Mouse (Mus musculus): ENCODE measurements at regions not wholly inside any gene's neighbourhood (a gene's known extent, or its start where the extent isn't known, plus 50 kb on each side); places are given as distances from the start of the nearest gene placed in this dataset.
A peak's percentile ranks its signal among the peaks of the same experiment; 100 is the strongest.

GRCm38 (mm10) chr4:9024216-9024925 is 785.5 kb upstream of the Car8 start:
- no peak for TF ChIP-seq CTCF (IDR thresholded peaks at IDR 0.05; ENCODE audit: low read depth)
- Histone ChIP-seq H3K9ac (no peak overlapping the region), H3K4me1 (ENCODE audit: insufficient read depth) (no peaks in the 10 kb centered on the region), H3K27me3 (ENCODE audit: insufficient read depth, low read length) (no peaks in the 10 kb centered on the region), H3K27ac (ENCODE audit: low read depth) (no peak overlapping the region), H3K4me3 (ENCODE audit: low read depth, low read length) (no peak overlapping the region), H3K9me3 (ENCODE audit: low read depth, low read length) (no peaks in the 10 kb centered on the region), H3K36me3 (ENCODE audit: insufficient read depth) (no peaks in the 10 kb centered on the region), H3K4me2 (no peak overlapping the region)
- ATAC-seq (ENCODE audit: insufficient read depth) (no peak), DNase-seq (peak; percentile 60)
- 73% methylated on average over 6 of the region's 6 CpGs for WGBS

- H3K9me3 ChIP-seq (ENCODE audit: low read depth, low read length) = no peaks in the 10 kb centered on the region
- TF ChIP-seq CTCF (IDR thresholded peaks at IDR 0.05; ENCODE audit: low read depth) = no peak
- no peak overlapping the region for H3K27ac ChIP-seq (ENCODE audit: low read depth)
- no peak overlapping the region for H3K4me2 ChIP-seq
- no peak overlapping the region for H3K9ac ChIP-seq
- H3K36me3 ChIP-seq (ENCODE audit: insufficient read depth) = no peaks in the 10 kb centered on the region
- ATAC-seq (ENCODE audit: insufficient read depth) (no peak), DNase-seq (no peak)
- H3K4me3 ChIP-seq (ENCODE audit: low read depth, low read length) = no peak overlapping the region
- peaks cover 9% of the 10 kb centered on the region; the same call in 1 of the 2 replicates for H3K4me1 ChIP-seq (ENCODE audit: insufficient read depth)
- 80% methylated on average over 22 of the region's 22 CpGs for WGBS
- no peaks in the 10 kb centered on the region for H3K27me3 ChIP-seq (ENCODE audit: insufficient read depth, low read length)
These were observed 780.6 kb upstream of the Car8 start for GRCm38 (mm10) chr4:9019241-9020110.

DNA sequence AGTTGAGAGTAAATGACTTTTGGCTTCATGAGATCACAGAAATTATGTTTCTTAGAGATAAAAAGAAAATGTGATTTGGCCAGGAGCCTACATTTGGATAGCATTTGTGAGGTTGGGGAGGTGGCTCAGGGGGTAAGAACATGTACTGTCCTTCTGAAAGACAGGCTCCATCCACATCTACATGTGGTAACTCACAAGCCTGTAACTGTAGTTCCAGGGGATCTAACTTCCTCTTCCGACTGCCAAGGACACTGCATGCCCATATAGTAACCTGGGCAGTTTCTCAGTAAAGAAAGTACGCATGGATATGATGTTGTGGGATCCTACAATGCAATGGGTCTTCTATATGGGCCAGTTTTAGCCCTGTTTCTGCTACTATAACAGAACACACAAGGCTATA is 779.4 kb upstream of the Car8 start:
- TF ChIP-seq CTCF (IDR thresholded peaks at IDR 0.05; ENCODE audit: low read depth) = no peak
- Histone ChIP-seq H3K9me3 (ENCODE audit: low read depth, low read length) (no peaks in the 10 kb centered on the region), H3K27me3 (ENCODE audit: insufficient read depth, low read length) (no peaks in the 10 kb centered on the region), H3K4me3 (ENCODE audit: low read depth, low read length) (no peak overlapping the region), H3K4me2 (no peak overlapping the region), H3K27ac (ENCODE audit: low read depth) (no peak overlapping the region), H3K4me1 (ENCODE audit: insufficient read depth) (peaks cover 9% of the 10 kb centered on the region; the same call in 1 of the 2 replicates), H3K36me3 (ENCODE audit: insufficient read depth) (no peaks in the 10 kb centered on the region), H3K9ac (no peak overlapping the region)
- no peak for DNase-seq
- 91% methylated on average over 2 of the region's 2 CpGs for WGBS
- ATAC-seq (ENCODE audit: insufficient read depth) = no peak

- WGBS = 60% methylated on average over 9 of the region's 9 CpGs
- H3K27ac ChIP-seq (ENCODE audit: low read depth) = no peak overlapping the region
- H3K36me3 ChIP-seq (ENCODE audit: insufficient read depth) = no peaks in the 10 kb centered on the region
- ATAC-seq (ENCODE audit: insufficient read depth) (no peak), DNase-seq (no peak)
- no peak overlapping the region for H3K9ac ChIP-seq
- no peak overlapping the region for H3K4me2 ChIP-seq
- H3K27me3 ChIP-seq (ENCODE audit: insufficient read depth, low read length) = no peaks in the 10 kb centered on the region
- H3K4me3 ChIP-seq (ENCODE audit: low read depth, low read length) = no peak overlapping the region
- TF ChIP-seq CTCF (IDR thresholded peaks at IDR 0.05; ENCODE audit: low read depth) = no peak
- H3K4me1 ChIP-seq (ENCODE audit: insufficient read depth) = peaks cover 9% of the 10 kb centered on the region; the same call in 1 of the 2 replicates
- no peaks in the 10 kb centered on the region for H3K9me3 ChIP-seq (ENCODE audit: low read depth, low read length)
These were observed 777.7 kb upstream of the Car8 start for GRCm38 (mm10) chr4:9016504-9017040.

- no peak overlapping the region for H3K4me3 ChIP-seq (ENCODE audit: low read depth, low read length)
- no peaks in the 10 kb centered on the region for H3K9me3 ChIP-seq (ENCODE audit: low read depth, low read length)
- no peaks in the 10 kb centered on the region for H3K36me3 ChIP-seq (ENCODE audit: insufficient read depth)
- no peak for TF ChIP-seq CTCF (IDR thresholded peaks at IDR 0.05; ENCODE audit: low read depth)
- no peaks in the 10 kb centered on the region for H3K27me3 ChIP-seq (ENCODE audit: insufficient read depth, low read length)
- peak overlapping the region; percentile 5; the same call in 1 of the 2 replicates for H3K4me2 ChIP-seq
- peak; percentile 76 for ATAC-seq (ENCODE audit: insufficient read depth)
- peak overlapping the region; percentile 63; the same call in 1 of the 2 replicates for H3K27ac ChIP-seq (ENCODE audit: low read depth)
- 13% methylated on average over 14 of the region's 14 CpGs for WGBS
- DNase-seq = peak; percentile 77
- H3K4me1 ChIP-seq (ENCODE audit: insufficient read depth) = peaks cover 9% of the 10 kb centered on the region; the same call in 1 of the 2 replicates
- no peak overlapping the region for H3K9ac ChIP-seq
These were observed 777.0 kb upstream of the Car8 start for GRCm38 (mm10) chr4:9015528-9016503.

DNA sequence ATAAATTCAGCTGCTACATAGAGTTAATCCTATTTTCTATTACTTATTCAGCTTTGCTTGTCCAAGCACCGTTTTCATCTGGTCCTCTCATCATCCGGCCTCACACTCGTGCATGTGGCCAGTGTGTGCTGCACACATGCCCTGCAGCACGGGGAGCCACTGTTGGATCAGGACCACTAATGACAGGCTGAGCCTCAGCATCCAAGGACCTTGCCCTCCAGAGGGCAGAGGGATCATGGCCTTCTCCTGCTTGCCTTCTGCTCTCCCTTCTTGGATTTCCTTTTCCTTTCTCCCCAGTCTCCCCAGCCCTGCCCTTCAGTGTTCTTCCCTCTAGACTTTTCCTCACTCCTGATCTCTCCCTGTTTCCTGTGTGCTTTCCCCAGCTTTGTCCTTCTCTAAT is 776.1 kb upstream of the Car8 start:
- H3K27ac ChIP-seq (ENCODE audit: low read depth) = no peak overlapping the region
- H3K27me3 ChIP-seq (ENCODE audit: insufficient read depth, low read length) = no peaks in the 10 kb centered on the region
- no peak for TF ChIP-seq CTCF (IDR thresholded peaks at IDR 0.05; ENCODE audit: low read depth)

More for the DNA sequence above, 776.1 kb upstream of the Car8 start:
- ATAC-seq (ENCODE audit: insufficient read depth) (no peak), DNase-seq (no peak)
- no peak overlapping the region for H3K4me2 ChIP-seq
- H3K4me3 ChIP-seq (ENCODE audit: low read depth, low read length) = no peak overlapping the region
- H3K4me1 ChIP-seq (ENCODE audit: insufficient read depth) = peaks cover 10% of the 10 kb centered on the region
- H3K9ac ChIP-seq = no peak overlapping the region
- H3K9me3 ChIP-seq (ENCODE audit: low read depth, low read length) = no peaks in the 10 kb centered on the region
- no peaks in the 10 kb centered on the region for H3K36me3 ChIP-seq (ENCODE audit: insufficient read depth)
- WGBS = 50% methylated on average over 4 of the region's 4 CpGs
